Mouse (Mus musculus): Measurements from ENCODE around the gene Gm20662.
A peak's percentile ranks its signal among the peaks of the same experiment; 100 is the strongest.

Gene Gm20662

DNA sequence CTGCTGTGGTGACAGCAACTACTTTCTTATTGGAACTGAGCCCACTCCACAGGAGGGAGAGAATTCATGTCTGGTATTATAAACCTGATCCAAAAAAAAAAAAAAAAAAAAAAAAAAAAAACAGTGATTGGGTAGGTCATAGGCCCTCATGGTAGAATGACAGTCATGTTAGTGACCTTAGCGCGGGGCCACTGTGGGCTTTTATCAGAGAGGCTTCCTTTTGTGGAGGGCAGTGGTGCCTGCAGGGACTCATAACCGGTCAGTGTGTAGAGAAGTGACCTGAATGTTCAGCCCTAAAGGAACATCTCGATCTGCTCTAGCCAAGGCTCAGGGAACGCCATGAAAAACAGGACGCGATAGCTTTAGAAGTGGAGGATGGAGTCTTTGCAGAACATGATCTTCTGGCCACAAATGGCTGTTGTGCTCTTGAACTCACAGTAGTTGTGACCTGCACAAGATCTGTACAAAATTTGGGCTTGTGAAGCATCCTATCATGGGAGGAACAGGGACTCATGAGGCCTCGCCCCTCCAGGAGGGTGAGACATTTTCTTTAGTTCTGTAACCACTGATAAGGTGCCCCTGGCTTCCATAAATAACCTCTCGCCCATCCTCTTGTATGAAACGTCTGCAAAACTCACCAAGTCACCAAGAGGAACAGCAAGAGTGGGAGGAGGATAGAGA, 21.5 kb upstream of the Gm20662 start:
- DNase-seq (ENCODE audit: extremely low read depth, insufficient read length, low spot score), result no peak

DNA sequence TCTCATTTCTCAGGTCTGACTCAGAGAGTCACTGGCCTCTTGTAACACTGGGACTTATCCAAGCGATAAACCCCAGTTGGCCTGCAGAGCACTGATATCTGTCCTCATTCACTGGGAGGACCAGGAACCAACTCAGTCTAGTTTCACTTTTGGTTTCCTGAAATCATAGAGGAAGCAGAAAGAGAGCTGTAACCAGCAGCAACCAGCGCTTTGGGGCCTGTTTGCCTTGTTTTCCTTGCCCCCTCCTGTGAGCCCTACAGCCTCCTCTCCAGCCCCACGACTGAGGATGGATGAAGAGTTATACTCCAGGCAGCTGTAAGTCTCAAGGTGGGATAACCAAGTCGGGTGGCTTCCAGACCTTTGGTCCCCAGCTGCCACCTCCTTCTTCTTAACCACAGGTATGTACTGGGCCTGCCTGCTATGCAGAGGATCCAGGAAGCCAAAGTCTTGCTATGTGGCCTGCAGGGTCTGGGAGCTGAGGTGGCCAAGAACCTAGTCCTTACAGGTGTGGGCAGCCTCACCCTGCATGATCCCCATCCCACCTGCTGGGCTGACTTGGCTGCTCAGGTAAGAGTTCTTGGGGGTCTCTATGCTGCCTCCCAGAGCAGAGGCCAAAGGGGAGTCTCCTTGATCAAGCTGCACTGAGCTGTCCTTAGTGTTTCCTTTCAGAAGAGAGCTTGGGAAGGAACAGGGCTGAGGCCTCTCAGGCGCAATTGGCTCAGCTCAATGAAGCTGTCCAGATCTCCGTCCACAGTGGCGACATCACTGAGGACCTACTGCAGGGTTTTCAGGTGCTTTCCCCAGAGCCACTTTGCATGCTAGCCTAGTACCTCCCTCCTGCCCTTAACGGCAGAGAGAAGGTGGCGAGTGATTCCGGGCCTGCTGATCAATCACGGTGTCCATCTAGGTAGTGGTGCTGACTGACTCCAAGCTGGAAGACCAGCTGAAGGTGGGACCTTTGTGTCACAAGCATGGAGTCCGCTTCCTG, 20.5 kb upstream of the Gm20662 start, which contains the start of gene Uba7:
Gene Uba7 (plus strand): TSS at position 107 of the 988 bp plus-strand sequence.
- peak; percentile 65 for DNase-seq (ENCODE audit: extremely low read depth, insufficient read length, low spot score)

DNA sequence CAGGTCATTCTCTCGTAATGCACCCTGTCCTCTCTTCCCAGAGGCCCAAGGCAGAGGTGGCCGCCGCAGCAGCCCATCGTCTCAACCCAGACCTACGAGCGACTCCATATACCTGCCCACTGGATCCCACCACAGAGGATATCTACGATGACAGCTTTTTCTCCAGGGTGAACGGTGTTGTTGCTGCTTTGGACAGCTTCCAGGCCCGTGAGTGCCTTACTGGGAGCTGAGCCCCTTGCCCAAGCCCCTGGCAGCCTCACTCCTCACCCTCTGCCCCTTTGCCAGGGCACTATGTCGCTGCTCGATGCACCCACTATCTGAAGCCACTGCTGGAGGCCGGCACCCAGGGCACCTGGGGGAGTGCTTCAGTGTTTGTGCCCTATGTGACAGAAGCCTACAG, 17.3 kb upstream of the Gm20662 start:
- DNase-seq (ENCODE audit: extremely low read depth, insufficient read length, low spot score), result no peak

DNA sequence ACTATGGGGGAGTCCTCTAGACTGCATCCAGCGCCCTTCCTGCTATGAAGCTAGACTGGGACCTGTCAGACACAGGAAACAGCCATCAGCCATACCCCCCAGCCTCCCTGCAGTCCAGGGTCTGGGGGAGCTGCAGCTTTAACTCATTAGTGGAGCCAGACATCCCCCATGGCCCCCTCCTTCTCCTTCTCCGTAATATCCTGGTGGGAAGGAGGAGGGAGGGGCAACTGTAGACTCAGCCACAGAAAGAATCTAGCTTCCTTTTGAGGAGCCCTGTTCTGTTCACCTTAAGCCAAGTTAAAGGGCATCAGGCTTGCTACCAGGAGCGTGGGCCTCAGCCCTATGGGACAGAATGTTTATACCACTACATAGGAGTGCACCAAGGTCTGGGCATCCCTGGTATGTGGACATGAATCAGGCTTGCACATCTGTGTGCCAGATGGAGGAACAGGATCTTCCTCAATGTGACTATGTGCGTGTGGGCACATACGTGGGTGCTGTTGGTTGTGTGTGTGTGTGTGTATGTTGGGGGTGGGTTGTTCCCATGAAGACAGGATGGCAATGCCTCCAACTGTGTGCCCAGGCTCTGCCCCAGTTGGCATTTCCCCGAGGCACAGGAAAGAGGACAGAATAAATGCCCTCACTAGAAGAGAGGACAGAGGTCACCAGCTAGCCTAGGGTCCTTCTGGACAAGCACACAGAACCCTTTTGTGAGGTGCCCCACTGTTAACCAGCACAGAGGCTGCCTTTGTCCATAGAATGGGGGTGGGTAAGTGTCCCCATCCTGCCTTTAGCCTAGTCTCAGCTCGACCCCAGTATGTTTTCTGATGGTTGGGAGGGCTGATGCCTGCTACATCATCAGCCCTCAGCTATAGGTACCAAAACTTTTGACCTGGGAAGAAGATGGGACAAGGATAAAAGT, 14.2 kb upstream of the Gm20662 start:
- DNase-seq (ENCODE audit: extremely low read depth, insufficient read length, low spot score), result no peak

DNA sequence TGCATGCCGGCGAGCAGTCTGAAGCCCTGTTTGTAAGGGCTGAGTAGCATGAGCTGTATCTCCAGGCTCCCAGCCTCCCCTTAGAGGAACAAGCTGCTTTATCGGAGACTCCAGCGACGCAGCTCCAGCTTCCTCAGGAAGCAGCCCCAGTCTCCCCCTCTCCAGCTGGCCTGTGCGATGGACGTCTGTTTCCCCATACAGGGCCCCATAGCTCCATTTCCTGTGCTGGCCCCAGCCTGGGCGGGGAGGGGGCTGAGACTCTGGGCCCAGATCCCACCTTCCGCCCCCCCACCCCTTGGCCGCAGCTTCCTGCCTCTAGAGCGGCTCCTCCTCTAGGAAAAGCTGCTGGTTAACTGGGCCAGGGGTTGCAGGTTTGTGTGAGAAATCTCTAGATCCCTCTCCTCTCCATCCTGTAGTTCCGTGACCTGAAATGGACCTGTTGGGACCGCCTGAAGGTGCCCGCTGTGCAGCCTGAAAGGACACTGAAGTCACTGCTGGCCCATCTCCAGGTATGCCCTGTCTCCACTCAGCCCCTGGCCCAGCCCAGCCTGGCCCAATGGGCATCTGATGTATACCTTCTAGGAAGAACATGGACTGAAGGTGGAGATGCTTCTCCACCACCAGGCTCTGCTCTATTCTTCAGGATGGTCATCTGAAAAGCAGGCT, 13.3 kb upstream of the Gm20662 start, which contains the start of gene Gm20661:
Gene Gm20661 (plus strand): TSS at position 378 of the 666 bp plus-strand sequence.
- DNase-seq (ENCODE audit: extremely low read depth, insufficient read length, low spot score), result no peak

DNA sequence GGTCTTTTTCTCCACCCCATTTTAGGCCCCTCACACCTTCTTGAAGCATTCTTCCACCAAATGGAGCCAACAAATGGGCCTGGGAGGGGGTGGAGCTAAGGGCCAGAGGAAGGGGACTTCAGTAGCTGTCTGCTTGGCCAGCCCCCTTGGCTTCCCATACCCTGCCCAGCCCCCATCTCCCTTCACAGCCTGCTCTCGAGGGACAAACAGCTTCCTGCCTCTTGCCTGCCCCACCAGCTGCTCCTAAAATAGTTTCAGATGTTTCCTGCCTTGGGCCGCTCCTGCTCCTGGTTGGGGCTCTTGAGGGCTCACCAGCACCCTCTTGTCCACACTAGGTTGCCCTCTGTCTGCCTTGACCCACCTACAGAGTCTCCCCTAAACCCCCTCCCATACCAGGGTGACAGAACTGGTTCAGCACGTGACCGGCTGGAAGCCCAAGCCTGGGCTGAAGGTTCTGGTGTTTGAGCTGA, 12.7 kb upstream of the Gm20662 start:
- no peak for DNase-seq (ENCODE audit: extremely low read depth, insufficient read length, low spot score)

DNA sequence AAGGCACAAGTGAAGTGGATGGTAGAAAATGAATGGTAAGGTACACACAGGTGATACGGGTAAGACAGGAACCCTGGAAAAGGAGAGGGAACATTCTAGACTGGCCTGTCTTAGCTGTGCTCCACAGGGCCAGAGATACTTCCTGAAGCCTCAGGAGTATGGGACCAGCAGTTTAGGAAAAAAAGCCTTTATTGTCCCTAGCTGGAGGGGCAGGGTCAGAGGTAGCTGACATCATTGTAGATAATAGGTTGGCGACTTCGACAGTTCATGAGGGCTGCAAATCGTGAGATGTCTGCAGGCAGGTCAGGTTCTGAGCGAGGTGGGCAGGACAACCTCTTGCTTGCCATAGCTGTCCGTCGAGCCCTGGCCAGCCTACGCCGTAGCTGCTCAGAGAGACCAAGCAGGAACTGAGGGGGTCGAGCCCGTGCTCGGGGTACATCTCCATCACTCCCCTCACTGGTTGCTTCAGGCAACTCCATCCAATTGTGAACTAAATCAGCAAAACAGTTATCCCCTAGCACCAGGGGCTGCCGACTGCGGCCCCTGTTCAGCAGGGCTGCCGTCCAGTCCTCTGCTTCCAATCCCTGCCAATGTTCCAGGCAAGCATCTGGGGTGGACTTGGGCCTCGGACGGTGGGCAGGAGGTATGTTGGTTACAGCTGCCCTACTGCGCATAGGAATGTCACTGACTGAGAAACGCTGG, 11.9 kb upstream of the Gm20662 start:
- DNase-seq (ENCODE audit: extremely low read depth, insufficient read length, low spot score), result no peak

DNA sequence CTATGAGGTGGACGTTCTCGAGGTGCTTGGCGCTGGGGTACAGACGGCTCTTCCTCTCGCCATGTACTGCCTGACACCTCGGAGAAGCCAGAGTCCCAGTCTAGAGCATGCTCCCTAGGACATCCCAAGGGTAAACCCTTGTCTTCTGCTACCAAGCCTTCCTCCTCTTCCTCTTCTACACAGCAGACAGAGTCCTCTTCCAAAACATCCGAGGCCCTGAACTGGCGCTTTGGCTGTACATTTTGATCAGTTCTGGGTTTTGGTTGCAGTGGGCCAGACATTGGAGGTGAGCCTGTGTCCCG, 11.4 kb upstream of the Gm20662 start:
- no peak for DNase-seq (ENCODE audit: extremely low read depth, insufficient read length, low spot score)

DNA sequence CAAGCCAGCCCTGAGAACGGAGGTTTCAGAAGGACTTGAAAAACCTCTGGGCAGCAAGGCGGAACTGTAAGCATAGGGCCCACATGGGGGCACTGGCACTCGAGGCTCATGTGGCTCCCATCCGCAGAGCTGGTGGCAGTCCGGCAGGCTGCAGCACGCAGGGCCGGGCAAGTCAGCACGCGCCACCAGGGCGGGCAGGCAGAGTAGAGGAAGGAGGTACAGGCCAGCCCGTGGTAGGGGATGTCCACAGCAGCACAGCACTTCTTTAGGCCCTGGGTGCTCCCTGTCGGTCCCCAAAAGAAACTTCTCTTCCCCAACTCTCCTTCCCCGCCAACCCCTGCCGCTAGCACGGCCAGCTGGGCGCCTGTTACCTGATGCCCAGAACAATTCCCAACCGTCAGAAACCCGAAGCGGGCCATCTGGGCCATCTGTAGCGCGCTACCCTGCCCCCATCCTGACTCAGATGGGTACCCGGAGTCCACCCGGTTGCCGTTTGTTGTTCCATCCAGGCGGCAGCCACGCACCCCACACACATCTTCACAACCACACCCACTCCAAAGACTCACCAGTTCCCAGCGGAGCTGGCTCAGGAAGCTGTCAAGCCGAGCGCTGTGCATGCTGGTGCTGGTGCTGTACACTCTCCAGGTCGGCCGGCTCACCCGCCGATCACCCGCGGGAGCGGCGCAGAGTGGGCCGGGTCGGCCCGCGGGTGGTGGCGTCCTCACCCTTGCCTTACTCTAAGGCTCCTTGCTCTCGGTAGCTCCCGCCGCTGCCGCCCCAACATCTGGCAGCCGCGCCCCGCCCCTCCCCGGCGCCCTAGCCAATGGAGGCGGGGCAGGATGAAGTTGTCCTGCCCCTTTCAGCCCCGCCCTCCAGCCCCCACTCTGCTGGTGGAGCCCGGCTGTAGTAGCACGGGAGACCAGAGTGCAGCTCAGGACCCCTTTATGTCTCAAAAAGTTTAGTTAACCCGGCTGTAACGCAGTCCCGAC, 10.7 kb upstream of the Gm20662 start, which contains the start of gene Inka1:
Gene Inka1 (minus strand): TSS at position 749 of the 989 bp plus-strand sequence.
- DNase-seq (ENCODE audit: extremely low read depth, insufficient read length, low spot score), result peak; percentile 93

DNA sequence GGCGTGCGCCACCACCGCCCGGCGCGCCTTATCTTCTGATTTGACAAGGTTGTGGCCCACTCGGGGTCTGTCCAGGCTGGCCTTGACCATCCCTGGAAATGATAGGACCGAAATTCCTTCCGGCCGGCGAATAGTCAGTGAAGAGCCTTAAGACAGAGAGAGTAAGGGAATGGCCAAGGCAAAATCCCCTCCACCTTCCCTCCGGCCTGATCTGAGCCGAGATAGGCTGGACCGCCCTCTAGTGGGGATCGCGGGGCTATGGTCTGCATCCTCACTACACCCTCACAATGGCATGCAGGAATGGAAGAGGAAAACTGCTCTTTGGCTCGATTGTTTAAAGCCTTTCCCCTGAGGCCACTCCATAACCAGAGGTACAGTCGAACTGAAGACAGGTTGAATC, 9.8 kb upstream of the Gm20662 start:
- peak; percentile 62 for DNase-seq (ENCODE audit: extremely low read depth, insufficient read length, low spot score)

DNA sequence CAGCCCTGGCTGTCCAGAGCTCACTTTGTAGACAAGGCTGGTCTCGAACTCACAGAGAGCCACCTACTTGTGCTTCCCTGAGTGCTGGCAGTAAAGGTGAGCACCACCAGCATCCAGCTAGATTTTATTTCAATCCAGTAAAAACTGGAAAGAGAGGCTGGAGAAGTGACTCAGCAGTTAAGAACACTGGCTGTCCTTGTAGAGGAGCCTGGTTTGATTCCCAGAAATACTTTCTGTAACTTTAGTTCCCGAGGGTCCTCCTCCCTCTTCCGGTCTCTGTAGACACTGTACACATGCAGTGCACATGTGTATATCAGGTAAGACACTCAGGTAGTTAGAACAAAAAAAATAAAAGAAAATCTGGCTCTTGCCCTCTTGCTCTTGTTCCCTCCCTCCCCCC, 8.2 kb upstream of the Gm20662 start:
- DNase-seq (ENCODE audit: extremely low read depth, insufficient read length, low spot score), result no peak

DNA sequence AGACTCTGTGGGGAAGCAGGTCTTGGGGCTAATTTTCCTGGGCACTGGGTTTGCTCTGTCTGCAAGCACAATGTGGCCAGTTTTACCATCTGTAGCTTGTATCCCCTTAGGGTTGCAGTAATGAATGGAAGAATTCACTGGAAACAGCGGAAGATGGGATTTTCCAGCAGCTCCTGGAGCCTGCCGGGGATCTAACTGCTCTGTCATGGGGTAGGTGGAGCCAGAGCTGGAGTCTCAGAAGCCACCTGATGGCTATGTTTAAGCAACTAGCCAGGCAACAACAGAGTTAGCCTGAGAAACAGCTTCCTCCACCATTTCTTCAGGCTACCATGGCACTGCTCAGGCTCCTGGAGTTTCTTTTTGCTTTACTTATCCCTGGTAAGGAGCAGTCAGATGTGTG, 4.0 kb upstream of the Gm20662 start, which contains the start of gene Cdhr4:
Gene Cdhr4 (plus strand): TSS at position 301 of the 400 bp plus-strand sequence.
- DNase-seq (ENCODE audit: extremely low read depth, insufficient read length, low spot score), result no peak

DNA sequence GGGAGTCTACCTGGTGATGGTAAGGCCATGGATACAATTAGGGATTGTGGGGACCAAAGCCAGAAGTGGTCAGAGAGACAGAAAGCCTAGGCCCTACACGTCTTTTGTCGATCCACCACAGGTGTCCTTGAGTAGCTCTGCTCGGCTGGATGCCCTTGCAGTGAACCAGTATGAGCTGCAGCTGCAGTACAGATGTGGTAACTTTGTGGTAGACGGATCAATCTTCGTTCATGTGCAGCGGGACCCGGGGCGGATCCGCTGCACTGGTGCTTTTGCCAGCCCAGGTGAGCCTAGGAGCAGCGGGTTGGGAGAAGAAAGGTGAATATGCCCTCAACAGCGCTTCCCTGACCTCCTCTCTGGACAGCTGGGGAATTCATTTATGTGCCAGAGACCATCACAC, 3.1 kb upstream of the Gm20662 start:
- DNase-seq (ENCODE audit: extremely low read depth, insufficient read length, low spot score), result no peak

DNA sequence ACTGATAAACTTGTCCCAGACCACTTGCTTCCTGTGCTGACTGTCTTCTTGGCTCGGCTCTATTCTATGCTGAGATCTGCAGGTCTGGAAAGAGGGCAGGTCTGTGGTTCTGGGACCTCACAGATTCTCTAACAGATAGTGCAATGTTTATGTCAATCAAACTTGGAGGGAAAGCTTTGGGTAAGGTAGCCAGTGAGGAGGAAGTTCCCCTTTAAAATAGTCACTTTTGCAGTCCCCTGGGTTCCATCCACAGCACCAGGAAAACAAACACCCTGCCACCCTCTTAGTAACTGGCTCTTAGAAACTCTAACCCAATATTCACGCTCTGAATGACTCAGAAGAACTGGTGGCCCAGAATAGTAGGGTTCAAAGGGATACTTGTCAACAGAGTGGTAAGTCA, 1.7 kb upstream of the Gm20662 start:
- no peak for DNase-seq (ENCODE audit: extremely low read depth, insufficient read length, low spot score)

DNA sequence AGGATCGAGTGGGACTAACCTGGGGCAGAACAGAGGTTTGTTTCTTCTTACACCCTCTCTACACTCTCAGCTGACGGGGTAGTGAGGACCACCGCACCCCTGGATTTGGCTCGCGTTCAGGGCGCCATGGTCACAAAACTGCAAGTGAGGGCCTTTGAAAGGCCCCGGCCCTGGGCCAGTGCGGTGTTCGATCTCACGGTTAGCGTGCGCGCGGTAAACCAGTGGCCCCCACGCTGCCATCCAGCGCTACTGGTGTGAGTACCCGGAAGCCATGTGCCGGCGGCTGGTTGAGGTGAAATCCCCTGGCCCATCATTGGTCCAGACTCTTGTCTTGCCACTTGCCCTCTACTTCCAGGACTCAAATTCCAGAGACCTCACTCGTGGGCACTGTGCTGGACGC, 636 bp upstream of the Gm20662 start:
- DNase-seq (ENCODE audit: extremely low read depth, insufficient read length, low spot score), result no peak

DNA sequence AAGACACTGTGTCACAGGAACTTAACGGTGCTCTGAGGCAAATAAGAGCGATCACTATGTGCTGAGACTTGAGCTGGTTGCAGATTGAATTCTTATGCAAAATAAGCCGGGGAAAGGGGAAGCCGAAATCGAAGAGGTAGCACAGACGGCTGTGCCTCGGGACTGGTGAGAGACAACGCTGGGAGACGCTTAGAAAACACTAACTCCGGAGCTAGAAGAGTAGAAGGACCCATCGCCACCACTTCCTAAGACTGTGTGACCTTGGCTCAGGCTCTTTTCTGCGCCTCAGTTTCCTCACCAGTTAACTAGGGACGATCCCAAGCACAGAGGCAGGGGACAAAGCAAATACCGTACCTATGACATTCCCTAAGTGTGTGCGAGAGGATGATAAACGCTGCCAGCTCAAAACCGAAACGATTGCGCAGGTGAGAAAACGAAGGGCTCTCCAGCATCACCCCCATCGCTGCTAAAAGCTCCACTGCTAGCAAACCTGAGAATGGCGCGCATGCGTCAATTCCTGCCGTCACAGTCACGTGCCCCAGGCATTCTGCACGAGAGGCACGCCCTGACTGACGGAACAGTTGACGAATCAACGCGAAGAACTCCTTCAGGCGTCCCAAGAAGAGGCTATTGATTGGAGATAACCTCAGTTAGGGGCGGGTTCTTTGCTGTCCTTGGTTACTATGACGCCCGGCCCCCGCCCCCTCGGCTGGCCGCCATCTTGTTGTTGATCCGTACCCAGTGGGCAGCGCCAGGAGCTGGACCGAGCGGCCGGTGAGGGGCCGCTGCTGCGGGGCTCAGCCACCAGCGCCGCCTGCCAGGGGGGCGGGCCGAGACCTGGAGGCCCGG, 6.0 kb downstream of the Gm20662 start, which contains the start of gene Ip6k1:
Gene Ip6k1 (plus strand): TSS at position 580 of the 849 bp plus-strand sequence.
- peak; percentile 96 for DNase-seq (ENCODE audit: extremely low read depth, insufficient read length, low spot score)

Measured in 3134 (cell line).